Mouse (Mus musculus): Measurements from ENCODE around the gene Sfrp5. TPM values are rescaled to one million over a fixed set of nuclear protein-coding genes. Genes with fewer than 3 reads are reported as not detected.

The Sfrp5 gene
- polyA plus RNA-seq, 1 experiment from 2014 or later: not detected

- H3K36me3 ChIP-seq (replicated peaks; ENCODE audit: insufficient read depth, low read length): no peaks in the 10 kb centered on the region
- no peak for TF ChIP-seq CTCF (IDR thresholded peaks at IDR 0.05; ENCODE audit: low read depth)
- no peak for TF ChIP-seq EP300 (IDR thresholded peaks at IDR 0.05; ENCODE audit: low read depth)
- H3K27ac ChIP-seq (ENCODE audit: low read depth): no peak within 1 kb of the TSS
- no peak for ATAC-seq
- H3K9me3 ChIP-seq (ENCODE audit: low read length): no peaks in the 10 kb centered on the region
- no peak within 1 kb of the TSS for H3K4me3 ChIP-seq (ENCODE audit: low read depth, low read length)
- no peak for DNase-seq
- H3K4me1 ChIP-seq (ENCODE audit: insufficient read depth): peaks cover 4% of the 10 kb centered on the region
- 42% methylated on average over 5 of the region's 5 CpGs for WGBS (ENCODE audit: insufficient replicate concordance)
- H3K9ac ChIP-seq (replicated peaks): no peak within 1 kb of the TSS
- 0 out of 2 replicates have a peak, but pooled peaks cover 4% of the 10 kb centered on the region for H3K27me3 ChIP-seq (ENCODE audit: insufficient read depth, low read length)
- no peak within 1 kb of the TSS for H3K4me2 ChIP-seq (ENCODE audit: low read depth, low read length)
These were observed 38.3 kb downstream of the Sfrp5 start, which contains the start of gene Zfyve27 for GRCm38 (mm10) chr19:42163764-42164163. TSS of gene Zfyve27 (plus strand) at chr19:42163951.

DNA sequence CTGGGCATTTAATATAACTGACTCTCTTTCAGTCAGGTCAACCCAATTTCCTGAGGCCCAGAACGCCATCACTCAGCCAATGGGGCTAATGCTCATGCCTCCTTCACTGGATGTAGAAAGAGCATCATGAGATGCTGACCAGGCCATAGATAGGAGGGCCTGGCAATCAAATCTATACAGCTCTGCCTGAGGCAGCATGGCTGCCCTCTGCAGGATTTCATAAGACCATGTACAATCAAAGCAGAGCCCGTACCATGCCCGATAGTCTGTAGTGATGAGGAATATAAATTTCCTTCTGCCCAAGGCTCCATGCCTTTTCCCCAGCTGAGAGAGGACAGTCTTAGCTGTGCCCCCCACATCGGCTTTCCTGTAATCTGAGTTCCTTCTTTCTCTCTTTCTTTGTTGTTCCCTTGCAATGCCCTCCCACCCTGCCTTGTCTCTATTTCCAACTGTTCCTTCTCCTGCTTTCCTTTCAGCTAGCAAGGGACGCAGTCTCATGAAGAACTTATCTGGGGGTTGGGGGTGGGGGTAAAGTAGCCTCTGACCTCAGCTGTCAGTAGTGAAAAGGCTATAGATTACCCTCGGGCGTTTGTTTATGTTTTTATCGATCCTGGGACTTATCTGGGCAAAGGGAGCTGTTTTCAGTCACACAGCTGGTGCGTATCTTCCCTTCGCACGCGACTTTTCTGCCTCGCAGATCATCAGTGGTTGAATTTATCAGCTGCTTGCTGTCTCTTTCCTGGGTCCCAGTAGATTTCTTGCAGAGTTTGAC lies 43.6 kb downstream of the Sfrp5 start:
- Histone ChIP-seq H3K9me3 (ENCODE audit: low read length) (no peaks in the 10 kb centered on the region), H3K36me3 (replicated peaks; ENCODE audit: insufficient read depth, low read length) (no peaks in the 10 kb centered on the region), H3K27me3 (ENCODE audit: insufficient read depth, low read length) (no peaks in the 10 kb centered on the region), H3K4me3 (ENCODE audit: low read depth, low read length) (no peak overlapping the region), H3K27ac (ENCODE audit: low read depth) (peak overlapping the region; percentile 53), H3K4me1 (ENCODE audit: insufficient read depth) (peaks cover 17% of the 10 kb centered on the region), H3K9ac (replicated peaks) (peak overlapping the region; percentile 3; the same call in 1 of the 2 replicates), H3K4me2 (ENCODE audit: low read depth, low read length) (peak overlapping the region; percentile 42)
- ATAC-seq (peak; percentile 61; the same call in 1 of the 2 replicates), DNase-seq (peak; percentile 18)
- whole genome bisulfite sequencing (ENCODE audit: insufficient replicate concordance): 29% methylated on average over 13 of the region's 13 CpGs
- TF ChIP-seq CTCF (IDR thresholded peaks at IDR 0.05; ENCODE audit: low read depth) (peak; percentile 19), EP300 (IDR thresholded peaks at IDR 0.05; ENCODE audit: low read depth) (peak; percentile 71; the same call in 1 of the 2 replicates)

GRCm38 (mm10) chr19:42157493-42158237 lies 44.4 kb downstream of the Sfrp5 start:
- Histone ChIP-seq H3K4me2 (ENCODE audit: low read depth, low read length) (peak overlapping the region; percentile 42; the same call in 1 of the 2 replicates), H3K9me3 (ENCODE audit: low read length) (no peaks in the 10 kb centered on the region), H3K27ac (ENCODE audit: low read depth) (peak overlapping the region; percentile 53; the same call in 1 of the 2 replicates), H3K4me3 (ENCODE audit: low read depth, low read length) (no peak overlapping the region), H3K9ac (replicated peaks) (no peak overlapping the region), H3K4me1 (ENCODE audit: insufficient read depth) (peaks cover 17% of the 10 kb centered on the region), H3K36me3 (replicated peaks; ENCODE audit: insufficient read depth, low read length) (no peaks in the 10 kb centered on the region), H3K27me3 (ENCODE audit: insufficient read depth, low read length) (no peaks in the 10 kb centered on the region)
- ATAC-seq (peak; percentile 47; the same call in 1 of the 2 replicates), DNase-seq (no peak)
- TF ChIP-seq CTCF (IDR thresholded peaks at IDR 0.05; ENCODE audit: low read depth) (no peak), EP300 (IDR thresholded peaks at IDR 0.05; ENCODE audit: low read depth) (no peak)
- WGBS (ENCODE audit: insufficient replicate concordance): 32% methylated on average over 11 of the region's 12 CpGs

GRCm38 (mm10) chr19:42151990-42152389 lies 50.1 kb downstream of the Sfrp5 start:
- 5% methylated on average over 6 of the region's 6 CpGs for WGBS (ENCODE audit: insufficient replicate concordance)
- Histone ChIP-seq H3K9me3 (ENCODE audit: low read length) (no peaks in the 10 kb centered on the region), H3K4me1 (ENCODE audit: insufficient read depth) (peaks cover 30% of the 10 kb centered on the region), H3K9ac (replicated peaks) (no peak overlapping the region), H3K36me3 (replicated peaks; ENCODE audit: insufficient read depth, low read length) (0 out of 2 replicates have a peak, but pooled peaks cover 3% of the 10 kb centered on the region), H3K27me3 (ENCODE audit: insufficient read depth, low read length) (peaks cover 13% of the 10 kb centered on the region), H3K27ac (ENCODE audit: low read depth) (no peak overlapping the region), H3K4me3 (ENCODE audit: low read depth, low read length) (no peak overlapping the region), H3K4me2 (ENCODE audit: low read depth, low read length) (no peak overlapping the region)
- DNase-seq: peak; percentile 85
- TF ChIP-seq EP300 (IDR thresholded peaks at IDR 0.05; ENCODE audit: low read depth) (no peak), CTCF (IDR thresholded peaks at IDR 0.05; ENCODE audit: low read depth) (peak; percentile 95)
- ATAC-seq: peak; percentile 53

DNA sequence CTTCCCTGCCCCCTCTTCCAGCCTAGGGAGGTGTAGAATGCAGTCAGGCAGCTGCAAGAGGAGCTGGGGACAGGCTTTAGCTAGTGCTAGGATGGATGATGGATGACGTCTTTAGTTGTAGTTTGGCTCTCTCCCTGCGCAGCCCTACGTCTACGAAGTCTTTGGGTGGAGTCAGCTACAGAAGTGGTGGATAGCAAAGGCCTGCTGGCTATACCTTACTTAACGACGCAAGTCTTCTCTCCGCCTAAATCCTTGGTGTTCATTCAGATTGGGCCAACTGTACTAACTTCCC lies 53.5 kb downstream of the Sfrp5 start:
- Histone ChIP-seq H3K27ac (ENCODE audit: low read depth) (peak overlapping the region; percentile 92), H3K9ac (replicated peaks) (peak overlapping the region; percentile 79), H3K9me3 (ENCODE audit: low read length) (no peaks in the 10 kb centered on the region), H3K4me3 (ENCODE audit: low read depth, low read length) (peak overlapping the region; percentile 63), H3K36me3 (replicated peaks; ENCODE audit: insufficient read depth, low read length) (0 out of 2 replicates have a peak, but pooled peaks cover 3% of the 10 kb centered on the region), H3K27me3 (ENCODE audit: insufficient read depth, low read length) (peaks cover 13% of the 10 kb centered on the region), H3K4me2 (ENCODE audit: low read depth, low read length) (peak overlapping the region; percentile 86), H3K4me1 (ENCODE audit: insufficient read depth) (peaks cover 38% of the 10 kb centered on the region)
- ATAC-seq: no peak
- DNase-seq: no peak
- WGBS (ENCODE audit: insufficient replicate concordance): 38% methylated on average over 7 of the region's 7 CpGs
- no peak for TF ChIP-seq EP300 (IDR thresholded peaks at IDR 0.05; ENCODE audit: low read depth)
- TF ChIP-seq CTCF (IDR thresholded peaks at IDR 0.05; ENCODE audit: low read depth): no peak

Other genes starting within 250 kb of the Sfrp5 start
- gene Mms19, start 221.1 kb downstream of the Sfrp5 start, polyA plus RNA-seq (2015; fragmentation: Nextera tagmentation; extraction: Ambion mirVana): 7.3 and 9.2 TPM in 2 replicates
- 6.9 and 9.0 TPM in 2 replicates for gene Ubtd1, start 220.5 kb downstream of the Sfrp5 start, polyA plus RNA-seq (2015; fragmentation: Nextera tagmentation; extraction: Ambion mirVana)
- 0.22 and 1.1 TPM in 2 replicates for gene Ankrd2, start 166.3 kb downstream of the Sfrp5 start, polyA plus RNA-seq (2015; fragmentation: Nextera tagmentation; extraction: Ambion mirVana)
- 183 and 190 TPM in 2 replicates for gene Hoga1, start 156.6 kb downstream of the Sfrp5 start, polyA plus RNA-seq (2015; fragmentation: Nextera tagmentation; extraction: Ambion mirVana)
- gene 4933411K16Rik, start 150.0 kb downstream of the Sfrp5 start, polyA plus RNA-seq (2015; fragmentation: Nextera tagmentation; extraction: Ambion mirVana): 0.18 and 0.40 TPM in 2 replicates
- 0.54 and 0.63 TPM in 2 replicates for gene Morn4, start 115.9 kb downstream of the Sfrp5 start, polyA plus RNA-seq (2015; fragmentation: Nextera tagmentation; extraction: Ambion mirVana)
- 16.1 and 18.3 TPM in 2 replicates for gene Pi4k2a, start 111.8 kb downstream of the Sfrp5 start, polyA plus RNA-seq (2015; fragmentation: Nextera tagmentation; extraction: Ambion mirVana)
- 50.0 and 58.5 TPM in 2 replicates for gene Avpi1, start 73.2 kb downstream of the Sfrp5 start, polyA plus RNA-seq (2015; fragmentation: Nextera tagmentation; extraction: Ambion mirVana)
- gene Marveld1, start 54.9 kb downstream of the Sfrp5 start, polyA plus RNA-seq (2015; fragmentation: Nextera tagmentation; extraction: Ambion mirVana): 4.7 and 6.6 TPM in 2 replicates
- 8.0 and 8.5 TPM in 2 replicates for gene Zfyve27, start 38.3 kb downstream of the Sfrp5 start, polyA plus RNA-seq (2015; fragmentation: Nextera tagmentation; extraction: Ambion mirVana)
- not detected in 2 replicates for gene Golga7b, start 45.3 kb upstream of the Sfrp5 start, polyA plus RNA-seq (2015; fragmentation: Nextera tagmentation; extraction: Ambion mirVana)
- gene Crtac1, start 229.5 kb upstream of the Sfrp5 start, polyA plus RNA-seq (2015; fragmentation: Nextera tagmentation; extraction: Ambion mirVana): 0.11 and 0.21 TPM in 2 replicates

Data from liver, postnatal 0 days (tissue).